Mouse (Mus musculus) lung, postnatal 0 days (tissue): ENCODE results near the gene Sox21. TPM values are rescaled to one million over a fixed set of nuclear protein-coding genes. Genes with fewer than 3 reads are reported as not detected.

ENCODE experiments used
- ATAC-seq: fragments of 200-750 bp; cut with Nextera tagmentation; 2 replicates; pipeline ENCODE4 v1.8.0; 2017; ENCODE audit warnings: moderate library complexity
- DNase-seq: peaks from one replicate; pipeline ENCODE4 v3.0.0-alpha.2; 2016; ENCODE audit warnings: low spot score
- H3K27ac ChIP-seq: fragments of 300-500 bp; sonication (generic); 2 replicates; pipeline ENCODE4 v1.5.1; 2014; ENCODE audit warnings: antibody characterized with exemption, mild to moderate bottlenecking, low read length, mixed read lengths
- H3K27me3 ChIP-seq: fragments of 300-500 bp; sonication (generic); replicated peaks from 2 replicates; pipeline ENCODE4 v1.6.1; 2014; ENCODE audit warnings: low read length, mixed read lengths; ENCODE audit not compliant: insufficient read depth
- H3K36me3 ChIP-seq: fragments of 300-500 bp; sonication (generic); 2 replicates; pipeline ENCODE4 v1.6.1; 2014; ENCODE audit warnings: low read length, mixed read lengths; ENCODE audit not compliant: insufficient read depth
- H3K4me1 ChIP-seq: fragments of 300-500 bp; sonication (generic); 2 replicates; pipeline ENCODE4 v1.6.1; 2014; ENCODE audit warnings: antibody characterized with exemption, low read depth, low read length, mixed read lengths; ENCODE audit not compliant: insufficient read depth
- H3K4me2 ChIP-seq: fragments of 300-500 bp; sonication (generic); replicated peaks from 2 replicates; pipeline ENCODE4 v1.6.1; 2014; ENCODE audit warnings: low read depth, mild to moderate bottlenecking, low read length, moderate library complexity, mixed read lengths
- H3K4me3 ChIP-seq: fragments of 300-500 bp; sonication (generic); 2 replicates; pipeline ENCODE4 v1.5.1; 2014; ENCODE audit warnings: low read depth, low read length
- H3K9ac ChIP-seq: fragments of 300-500 bp; sonication (generic); replicated peaks from 2 replicates; pipeline ENCODE4 v1.6.1; 2014; ENCODE audit warnings: low read depth, mild to moderate bottlenecking
- H3K9me3 ChIP-seq: fragments of 300-500 bp; sonication (generic); 2 replicates; pipeline ENCODE4 v1.6.1; 2016; ENCODE audit warnings: low read length, mixed read lengths
- CTCF ChIP-seq: IDR thresholded peaks from 2 replicates; pipeline ENCODE4 v1.5.1; 2016; ENCODE audit warnings: antibody characterized with exemption, mild to moderate bottlenecking
- EP300 ChIP-seq: IDR thresholded peaks from 2 replicates; pipeline ENCODE4 v1.6.1; 2016; ENCODE audit warnings: antibody characterized with exemption, mild to moderate bottlenecking, control low read depth
- WGBS: fragments of 180-500 bp; shearing (Covaris S2); extraction: QIAGEN DNeasy Blood & Tissue Kit; methylation state at CpG from one replicate; pipeline ENCODE4 v1.1.7; 2014; 5-methylcytosine and 5-hydroxymethylcytosine counted together
- polyA plus RNA-seq: library from polyadenylated mRNA; unstranded; fragments of >200 nt; fragmentation: Nextera tagmentation; extraction: Ambion mirVana; gene quantifications from 2 replicates; pipeline ENCODE4 v1.2.1, GENCODE M21; 2015

Gene Sox21
- 0.11 and 0.14 TPM in 2 replicates for polyA plus RNA-seq

GRCm38 (mm10) chr14:118236886-118237289 lies at the start of gene Sox21:
TSS of gene Sox21 (minus strand) at chr14:118237030.
- ATAC-seq = peak; percentile 91
- WGBS = under 1% methylated on average over 34 of the region's 34 CpGs
- H3K27ac ChIP-seq = no peak within 1 kb of the TSS

GRCm38 (mm10) chr14:118286096-118286495 lies 49.3 kb upstream of the Sox21 start:
- H3K36me3 ChIP-seq = no peaks in the 10 kb centered on the region
- no peak for ATAC-seq
- H3K27me3 ChIP-seq = no peaks in the 10 kb centered on the region
- DNase-seq = no peak
- 78% methylated on average over 2 of the region's 2 CpGs for WGBS
- no peaks in the 10 kb centered on the region for H3K4me1 ChIP-seq
- H3K9ac ChIP-seq = no peak overlapping the region
- no peak for TF ChIP-seq EP300
- TF ChIP-seq CTCF = no peak
- H3K4me3 ChIP-seq = no peak overlapping the region
- H3K9me3 ChIP-seq = no peaks in the 10 kb centered on the region
- no peak overlapping the region for H3K4me2 ChIP-seq
- no peak overlapping the region for H3K27ac ChIP-seq

More at GRCm38 (mm10) chr14:118236886-118237289, at the start of gene Sox21:
- H3K9me3 ChIP-seq = no peaks in the 10 kb centered on the region
- no peak within 1 kb of the TSS for H3K9ac ChIP-seq
- peaks cover 10% of the 10 kb centered on the region; the same call in 1 of the 2 replicates for H3K4me1 ChIP-seq
- no peaks in the 10 kb centered on the region for H3K36me3 ChIP-seq
- peak within 1 kb of the TSS; percentile 50 for H3K4me3 ChIP-seq
- H3K4me2 ChIP-seq = peak within 1 kb of the TSS; percentile 79
- H3K27me3 ChIP-seq = peaks cover 72% of the 10 kb centered on the region
- DNase-seq = peak; percentile 74
- no peak for TF ChIP-seq EP300
- TF ChIP-seq CTCF = peak; percentile 18; the same call in 1 of the 2 replicates

DNA sequence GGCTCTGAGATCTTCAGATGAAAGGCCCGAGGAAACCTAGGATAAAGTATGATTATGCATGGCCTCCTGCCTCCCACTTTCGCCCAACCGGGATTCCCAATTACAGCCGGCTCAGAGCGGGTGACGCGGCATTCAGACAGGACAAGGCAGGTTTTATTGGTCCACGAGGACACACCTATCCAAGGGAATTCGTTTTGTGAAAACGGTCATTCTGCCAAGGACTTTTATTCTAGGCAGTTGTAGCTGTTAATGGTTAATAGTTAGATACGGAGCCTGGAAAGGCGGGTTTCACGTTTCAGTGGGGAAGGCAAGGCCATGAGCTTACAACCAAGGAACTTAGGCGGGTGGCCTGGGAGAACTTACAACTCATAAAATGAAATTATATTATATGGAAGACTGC lies 46.1 kb upstream of the Sox21 start:
- H3K9me3 ChIP-seq = no peaks in the 10 kb centered on the region
- DNase-seq = peak; percentile 7

DNA sequence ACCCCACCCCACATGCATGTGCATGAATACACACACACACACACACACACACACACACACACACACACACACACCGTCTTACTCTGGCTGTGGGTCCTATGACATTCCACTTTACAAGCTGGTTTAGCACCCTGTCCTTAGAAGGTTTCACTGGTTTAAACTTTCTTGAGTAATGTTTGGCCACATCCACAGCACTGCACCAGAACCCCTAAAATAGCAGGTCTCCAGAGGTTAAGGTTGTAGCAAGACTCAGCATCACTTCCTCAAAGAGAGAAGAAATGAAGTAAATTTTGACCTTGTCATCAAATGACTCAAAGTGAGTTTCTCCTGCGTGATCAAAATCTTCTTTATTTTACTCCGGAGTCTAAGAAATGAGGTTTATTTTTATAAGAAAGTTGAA lies 45.4 kb upstream of the Sox21 start:
- Histone ChIP-seq H3K9ac (no peak overlapping the region), H3K4me3 (no peak overlapping the region), H3K4me1 (no peaks in the 10 kb centered on the region), H3K36me3 (no peaks in the 10 kb centered on the region), H3K27ac (no peak overlapping the region), H3K4me2 (no peak overlapping the region), H3K9me3 (no peaks in the 10 kb centered on the region), H3K27me3 (no peaks in the 10 kb centered on the region)
- DNase-seq = no peak
- no peak for ATAC-seq
- WGBS = 83% methylated on average over 3 of the region's 3 CpGs
- no peak for TF ChIP-seq EP300
- TF ChIP-seq CTCF = no peak

More for the DNA sequence above, 46.1 kb upstream of the Sox21 start:
- H3K4me2 ChIP-seq = no peak overlapping the region
- ATAC-seq = no peak
- no peak overlapping the region for H3K4me3 ChIP-seq
- no peak for TF ChIP-seq EP300
- no peak for TF ChIP-seq CTCF
- no peak overlapping the region for H3K9ac ChIP-seq
- H3K27me3 ChIP-seq = no peaks in the 10 kb centered on the region
- no peak overlapping the region for H3K27ac ChIP-seq
- WGBS = 49% methylated on average over 14 of the region's 14 CpGs
- no peaks in the 10 kb centered on the region for H3K4me1 ChIP-seq
- no peaks in the 10 kb centered on the region for H3K36me3 ChIP-seq

- H3K4me2 ChIP-seq = no peak overlapping the region
- TF ChIP-seq EP300 (no peak), CTCF (no peak)
- no peak for DNase-seq
- ATAC-seq = no peak
- no peaks in the 10 kb centered on the region for H3K27me3 ChIP-seq
- no peak overlapping the region for H3K9ac ChIP-seq
- H3K36me3 ChIP-seq = no peaks in the 10 kb centered on the region
- WGBS = 74% methylated on average over 7 of the region's 7 CpGs
- H3K4me1 ChIP-seq = no peaks in the 10 kb centered on the region
- H3K4me3 ChIP-seq = no peak overlapping the region
- H3K27ac ChIP-seq = no peak overlapping the region
- no peaks in the 10 kb centered on the region for H3K9me3 ChIP-seq
Measured at GRCm38 (mm10) chr14:118277704-118278498, 41.1 kb upstream of the Sox21 start.

DNA sequence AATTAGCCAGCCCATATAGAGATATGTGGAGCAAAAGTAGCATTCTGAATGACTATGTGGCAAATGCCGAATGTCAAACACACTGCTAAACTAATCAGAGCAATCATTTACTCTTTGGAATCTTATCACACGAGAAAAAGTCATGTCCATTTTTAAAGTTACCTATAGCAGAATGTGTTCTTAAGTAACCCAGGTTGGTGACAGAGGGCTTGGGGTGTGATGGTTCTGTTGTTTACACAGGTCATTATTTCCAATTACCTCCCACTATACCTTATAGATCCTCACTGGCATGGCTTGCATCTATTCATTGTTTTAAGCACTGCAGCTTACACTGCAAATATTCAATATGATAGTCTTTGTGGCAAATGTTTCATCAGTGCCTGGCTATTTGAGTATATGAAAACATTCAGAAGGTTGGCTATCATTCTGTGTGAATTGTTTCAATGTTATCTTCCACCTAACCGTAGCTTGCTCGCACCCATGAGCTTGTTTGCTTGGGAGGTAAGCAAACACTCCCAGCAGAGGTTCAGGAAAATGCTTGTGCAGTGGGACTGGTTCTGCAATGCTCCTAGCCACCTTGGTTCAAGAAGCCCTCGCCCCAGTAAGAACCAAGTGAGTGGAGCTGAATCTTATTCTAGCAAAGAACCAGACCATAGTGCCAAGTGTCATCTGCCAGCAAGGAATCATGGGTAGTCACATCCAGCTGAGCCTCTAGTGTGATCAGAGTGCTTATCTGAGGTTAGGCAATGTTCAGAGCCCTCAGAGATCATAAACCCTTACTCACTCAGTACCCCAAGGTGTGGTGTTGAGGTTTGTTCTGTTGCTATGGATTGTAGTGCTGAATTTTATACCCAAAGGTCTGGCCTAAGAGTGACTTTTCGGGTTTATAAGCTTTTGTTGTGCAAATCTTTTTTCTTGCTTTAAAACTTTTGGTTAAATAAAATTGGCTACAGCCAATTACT lies 36.0 kb upstream of the Sox21 start:
- no peak overlapping the region for H3K27ac ChIP-seq
- H3K27me3 ChIP-seq = no peaks in the 10 kb centered on the region
- ATAC-seq = no peak
- H3K4me1 ChIP-seq = no peaks in the 10 kb centered on the region
- no peak overlapping the region for H3K9ac ChIP-seq
- H3K4me3 ChIP-seq = no peak overlapping the region
- H3K4me2 ChIP-seq = no peak overlapping the region
- no peaks in the 10 kb centered on the region for H3K36me3 ChIP-seq
- TF ChIP-seq EP300 (no peak), CTCF (no peak)
- DNase-seq = no peak
- 48% methylated on average over 6 of the region's 6 CpGs for WGBS
- H3K9me3 ChIP-seq = no peaks in the 10 kb centered on the region
